Mouse (Mus musculus) MEL (cell line): Measurements from ENCODE around the gene Snx18.

Experiments
- CTCF ChIP-seq, 3 experiments: IDR thresholded peaks in 2 of 3; conservative IDR thresholded peaks in 1 of 3; 2 replicates each; pipeline ENCODE4 v1.5.1; 2011 to 2012; ENCODE audit warnings: low read length in 3 of 3, low read depth in 2 of 3, mild to moderate bottlenecking in 2 of 3, improper control_type of control experiment in 1 of 3, inconsistent platforms in 1 of 3, mixed read lengths in 1 of 3, moderate library complexity in 1 of 3; ENCODE audit not compliant: control insufficient read depth in 1 of 3, insufficient read depth in 1 of 3, poor library complexity in 1 of 3, severe bottlenecking in 1 of 3
- E2F4 ChIP-seq: IDR thresholded peaks from 2 replicates; pipeline ENCODE4 v1.6.1; 2011; ENCODE audit warnings: low read depth, low read length, improper control_type of control experiment, borderline replicate concordance
- EP300 ChIP-seq, 2 experiments: IDR thresholded peaks; 2 replicates each; pipeline ENCODE4 v1.6.1; 2011; ENCODE audit warnings: improper control_type of control experiment in 2 of 2, low read length in 2 of 2, low read depth in 1 of 2, mild to moderate bottlenecking in 1 of 2
- GABPA ChIP-seq: IDR thresholded peaks from 2 replicates; pipeline ENCODE4 v1.6.1; 2012; ENCODE audit warnings: low read depth, mild to moderate bottlenecking, inconsistent platforms, low read length, improper control_type of control experiment, moderate library complexity
- HCFC1 ChIP-seq: IDR thresholded peaks from 2 replicates; pipeline ENCODE4 v1.6.1; 2012; ENCODE audit warnings: low read depth, mild to moderate bottlenecking, inconsistent platforms, low read length, improper control_type of control experiment, moderate library complexity
- JUND ChIP-seq: IDR thresholded peaks from 2 replicates; pipeline ENCODE4 v1.6.1; 2011; ENCODE audit warnings: low read depth, mild to moderate bottlenecking, improper control_type of control experiment, low read length
- KAT2A ChIP-seq: conservative IDR thresholded peaks from 2 replicates; pipeline ENCODE4 v1.6.1; 2012; ENCODE audit warnings: low read depth, low read length, improper control_type of control experiment, inconsistent platforms
- MAFK ChIP-seq: IDR thresholded peaks from 2 replicates; pipeline ENCODE4 v1.6.1; 2011; ENCODE audit warnings: low read depth, mild to moderate bottlenecking, low read length, improper control_type of control experiment, borderline replicate concordance
- MXI1 ChIP-seq: IDR thresholded peaks from 2 replicates; pipeline ENCODE4 v1.6.1; 2011; ENCODE audit warnings: mild to moderate bottlenecking, low read depth, low read length, improper control_type of control experiment
- NELFE ChIP-seq: IDR thresholded peaks from 2 replicates; pipeline ENCODE4 v1.6.1; 2011; ENCODE audit warnings: low read depth, low read length, improper control_type of control experiment
- POLR2A ChIP-seq, 2 experiments: IDR thresholded peaks; 2 replicates each; pipeline ENCODE4 v1.6.1; 2011 to 2012; ENCODE audit warnings: low read length in 2 of 2, mild to moderate bottlenecking in 2 of 2, control low read depth in 1 of 2, improper control_type of control experiment in 1 of 2, low read depth in 1 of 2, moderate library complexity in 1 of 2; ENCODE audit not compliant: control insufficient read depth in 1 of 2, insufficient read depth in 1 of 2, poor library complexity in 1 of 2
- POLR2AphosphoS2 ChIP-seq: IDR thresholded peaks from 2 replicates; pipeline ENCODE4 v1.6.1; 2011; ENCODE audit warnings: low read length, improper control_type of control experiment
- USF1 ChIP-seq: IDR thresholded peaks from 2 replicates; pipeline ENCODE4 v1.6.1; 2014; ENCODE audit warnings: low read depth, mild to moderate bottlenecking, inconsistent platforms, low read length, improper control_type of control experiment, moderate library complexity
- ZC3H11A ChIP-seq: IDR thresholded peaks from 2 replicates; pipeline ENCODE4 v1.6.1; 2012; ENCODE audit warnings: low read depth, mild to moderate bottlenecking, inconsistent platforms, low read length, improper control_type of control experiment

- no peak for TF ChIP-seq NELFE
- TF ChIP-seq CTCF (IDR thresholded peaks at IDR 0.05 in 2 of 3, conservative IDR thresholded peaks at IDR 0.05 in 1 of 3; ENCODE audit: control insufficient read depth in 1 of 3, insufficient read depth in 1 of 3, low read depth in 2 of 3, low read length in 3 of 3, poor library complexity in 1 of 3, severe bottlenecking in 1 of 3), result no peak
- TF ChIP-seq GABPA, result no peak
- no peak for TF ChIP-seq JUND
- TF ChIP-seq MAFK, result no peak
- TF ChIP-seq POLR2A (IDR thresholded peaks at IDR 0.05; ENCODE audit: control insufficient read depth in 1 of 2, insufficient read depth in 1 of 2, low read depth in 1 of 2, low read length in 2 of 2, poor library complexity in 1 of 2), result no peak
- TF ChIP-seq KAT2A, result no peak
- no peak for TF ChIP-seq HCFC1
- no peak for TF ChIP-seq MXI1
- no peak for TF ChIP-seq POLR2AphosphoS2
- TF ChIP-seq USF1, result no peak
- no peak for TF ChIP-seq EP300 (IDR thresholded peaks at IDR 0.05; ENCODE audit: low read depth in 1 of 2, low read length in 2 of 2)
- TF ChIP-seq E2F4, result no peak
- TF ChIP-seq ZC3H11A, result no peak
Measured at GRCm38 (mm10) chr13:113555226-113555625, 63.1 kb downstream of the Snx18 start.
